In the genomic region with DNA sequence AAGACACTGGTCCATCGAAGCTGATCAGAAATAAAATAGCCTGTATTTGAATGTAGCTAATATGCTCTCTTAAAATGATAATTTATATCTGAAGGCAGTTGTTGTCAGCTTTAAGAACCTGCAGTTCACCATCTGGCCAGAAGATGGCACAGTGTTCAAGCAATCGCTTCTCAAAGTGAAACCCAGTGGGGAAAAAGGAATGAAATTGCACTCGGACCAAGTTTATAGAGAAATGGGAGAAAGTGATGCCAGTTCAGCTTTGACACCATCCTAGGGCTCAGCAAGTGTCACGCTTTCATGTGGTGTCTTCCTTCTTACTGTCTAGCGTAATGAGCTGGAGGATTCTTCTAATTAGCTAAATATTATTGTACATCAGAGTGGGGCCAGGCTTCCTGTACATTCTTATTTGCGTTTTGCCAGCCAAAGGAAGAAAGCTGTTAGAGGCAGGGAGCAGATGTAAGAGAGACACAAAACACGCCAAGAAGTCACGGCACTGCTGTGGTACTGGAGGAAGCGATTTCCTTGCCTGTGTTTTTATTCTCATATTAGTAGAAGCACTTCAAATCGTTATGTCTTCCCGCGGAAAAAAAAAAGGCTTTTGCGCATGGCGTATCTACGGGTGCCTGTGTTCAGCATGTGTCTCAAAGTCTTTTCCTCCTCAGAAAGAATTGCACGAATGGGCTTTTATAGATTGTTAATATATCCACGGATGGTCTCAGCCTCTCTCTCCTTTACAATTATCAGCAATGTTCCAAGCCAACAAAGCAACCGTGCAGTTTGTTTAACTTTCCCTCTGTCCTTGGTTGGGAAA, we compare ENCODE assay signal across 8 mouse cellular contexts.
DNase-seq lines count a peak whose midpoint lies in the region; ATAC-seq and TF ChIP-seq lines count a peak whose summit lies in the region.

No protein-coding gene starts in this region.

- WGBS in cerebellum, adult 2 months: 38% methylated on average over 18 of the region's 18 CpGs
- WGBS in hindbrain, embryonic 11.5 days: 60% methylated on average over 18 of the region's 18 CpGs
- 28% methylated on average over 18 of the region's 18 CpGs for WGBS in lung, embryonic 16.5 days
- 22% methylated on average over 18 of the region's 18 CpGs for WGBS in thymus, adult 2 months

- peak overlapping the region; percentile 39 for H3K4me3 ChIP-seq in cerebellum, adult 2 months (replicated peaks; ENCODE audit: insufficient read depth, low read depth, low read length)
- no peak overlapping the region for H3K4me3 ChIP-seq in hindbrain, embryonic 11.5 days (ENCODE audit: low read depth, low read length)
- peak overlapping the region; percentile 56 for H3K4me3 ChIP-seq in lung, embryonic 16.5 days (ENCODE audit: low read length)
- peak overlapping the region; percentile 31; the same call in 1 of the 2 replicates for H3K4me3 ChIP-seq in thymus, adult 2 months (ENCODE audit: control insufficient read depth, insufficient read depth, low read length)

- ATAC-seq in hindbrain, embryonic 11.5 days (ENCODE audit: low FRiP score): no peak
- no peak for ATAC-seq in lung, embryonic 16.5 days (ENCODE audit: low read depth)

- TF ChIP-seq POLR2A in cerebellum, adult 2 months (IDR thresholded peaks at IDR 0.05; ENCODE audit: borderline replicate concordance, insufficient read depth, low read length): no peak
- TF ChIP-seq POLR2A in thymus, adult 2 months (IDR thresholded peaks at IDR 0.05; ENCODE audit: control insufficient read depth, extremely low read depth, insufficient read depth, low read length, poor library complexity): no peak

- H3K4me2 ChIP-seq in hindbrain, embryonic 11.5 days (replicated peaks; ENCODE audit: low read depth, low read length): no peak overlapping the region
- peak overlapping the region; percentile 79 for H3K4me2 ChIP-seq in lung, embryonic 16.5 days (ENCODE audit: low read depth, low read length)

- H3K4me1 ChIP-seq in cerebellum, adult 2 months (ENCODE audit: control insufficient read depth, insufficient read depth, low read length): no peaks in the 10 kb centered on the region
- no peaks in the 10 kb centered on the region for H3K4me1 ChIP-seq in hindbrain, embryonic 11.5 days (replicated peaks; ENCODE audit: control insufficient read depth, insufficient read depth, low read length)
- no peaks in the 10 kb centered on the region for H3K4me1 ChIP-seq in lung, embryonic 16.5 days (replicated peaks; ENCODE audit: control insufficient read depth, insufficient read depth, low read length)
- H3K4me1 ChIP-seq in thymus, adult 2 months (replicated peaks; ENCODE audit: control insufficient read depth, insufficient read depth, low read length): peaks cover 3% of the 10 kb centered on the region

- no peak overlapping the region for H3K27ac ChIP-seq in cerebellum, adult 2 months (ENCODE audit: insufficient read depth, low read length)
- H3K27ac ChIP-seq in hindbrain, embryonic 11.5 days (ENCODE audit: low read depth, low read length): no peak overlapping the region
- H3K27ac ChIP-seq in lung, embryonic 16.5 days (ENCODE audit: low read length): no peak overlapping the region
- no peak overlapping the region for H3K27ac ChIP-seq in thymus, adult 2 months (ENCODE audit: control insufficient read depth, insufficient read depth, low read length)

- H3K27me3 ChIP-seq in cerebellum, adult 2 months (ENCODE audit: control insufficient read depth, insufficient read depth, low read length): no peaks in the 10 kb centered on the region
- no peaks in the 10 kb centered on the region for H3K27me3 ChIP-seq in hindbrain, embryonic 11.5 days (ENCODE audit: control insufficient read depth, insufficient read depth, low read length)
- no peaks in the 10 kb centered on the region for H3K27me3 ChIP-seq in lung, embryonic 16.5 days (ENCODE audit: control insufficient read depth, insufficient read depth, low read depth, low read length)
- no peaks in the 10 kb centered on the region for H3K27me3 ChIP-seq in thymus, adult 2 months (ENCODE audit: control insufficient read depth, insufficient read depth, low read length)

- H3K36me3 ChIP-seq in hindbrain, embryonic 11.5 days (ENCODE audit: control insufficient read depth, insufficient read depth, low read length): no peaks in the 10 kb centered on the region
- no peaks in the 10 kb centered on the region for H3K36me3 ChIP-seq in lung, embryonic 16.5 days (ENCODE audit: control insufficient read depth, insufficient read depth, low read length)
- H3K36me3 ChIP-seq in thymus, adult 2 months (ENCODE audit: control insufficient read depth, insufficient read depth, low read length): no peaks in the 10 kb centered on the region

- TF ChIP-seq CTCF in cerebellum, adult 2 months (IDR thresholded peaks at IDR 0.05; ENCODE audit: borderline replicate concordance, insufficient read depth, low read depth, low read length): peak; percentile 42; the same call in 1 of the 2 replicates
- no peak for TF ChIP-seq CTCF in thymus, adult 2 months (IDR thresholded peaks at IDR 0.05; ENCODE audit: borderline replicate concordance, control insufficient read depth, extremely low read depth, insufficient read depth, low read length, poor library complexity)

- H3K9me3 ChIP-seq in hindbrain, embryonic 11.5 days (ENCODE audit: control insufficient read depth, low read length): no peaks in the 10 kb centered on the region
- H3K9me3 ChIP-seq in lung, embryonic 16.5 days (ENCODE audit: control insufficient read depth, low read length): no peaks in the 10 kb centered on the region

- H3K9ac ChIP-seq in hindbrain, embryonic 11.5 days (ENCODE audit: low read depth, low read length): no peak overlapping the region
- H3K9ac ChIP-seq in lung, embryonic 16.5 days (ENCODE audit: low read length): peak overlapping the region; percentile 61

- peak; percentile 76 for DNase-seq in MN1 (ENCODE audit: low spot score)
- peak; percentile 59 to 74 for DNase-seq in cerebellum, adult 2 months
- DNase-seq in frontal cortex, adult 2 months (ENCODE audit: extremely low spot score in 1 of 2, low spot score in 1 of 2): peak; percentile 76 to 97
- DNase-seq in hindbrain, embryonic 11.5 days (ENCODE audit: low spot score): peak; percentile 89
- peak; percentile 71 for DNase-seq in layer of hippocampus, adult 9-11 months
- DNase-seq in ovary, adult 18-20 months (ENCODE audit: low spot score): peak; percentile 50
- DNase-seq in thymus, adult 2 months: peak; percentile 84
